Mouse (Mus musculus): ENCODE results near the gene Ctbp2. TPM values are rescaled to one million over a fixed set of nuclear protein-coding genes. Genes with fewer than 3 reads are reported as not detected.

Ctbp2 gene
- 1.1 TPM in 1 of 4 replicates, not detected in the others for total RNA-seq (2023)

DNA sequence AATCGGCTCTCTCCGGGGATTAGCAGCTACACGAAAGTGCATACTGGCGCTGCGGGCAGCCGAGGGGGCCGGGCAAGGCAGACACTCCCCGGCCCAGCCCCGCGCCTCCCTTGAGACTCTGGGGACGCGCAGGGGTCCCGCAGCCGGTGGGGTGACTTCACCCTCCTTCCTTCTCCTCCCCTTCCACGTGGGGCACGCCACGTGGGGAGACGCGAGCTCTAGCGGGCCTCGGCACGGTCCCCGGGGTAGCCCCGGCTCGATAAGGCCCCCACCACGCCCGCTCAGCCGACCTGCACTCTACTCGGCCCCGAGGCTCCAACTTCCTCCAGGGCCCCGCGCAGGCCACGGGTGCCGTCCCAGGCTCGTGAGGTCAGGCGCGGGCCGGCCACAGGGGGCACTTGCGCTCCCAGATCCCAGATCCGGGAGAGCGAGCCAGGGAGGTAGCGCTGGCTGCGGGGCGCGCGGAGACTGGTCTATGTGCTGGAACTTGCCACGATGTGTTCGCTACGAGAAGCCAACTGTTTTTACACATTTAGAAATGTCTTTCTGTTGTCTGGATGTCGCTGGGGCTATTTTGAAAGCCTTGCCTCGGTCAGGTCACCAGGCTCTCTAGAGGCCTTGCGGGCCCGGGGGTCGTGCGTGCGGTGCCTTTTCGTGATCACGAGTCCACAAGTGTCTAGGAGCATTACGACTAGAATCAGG is at the start of gene Ctbp2:
Gene Ctbp2 (minus strand): TSS at position 356 of the 702 bp plus-strand sequence.

DNA sequence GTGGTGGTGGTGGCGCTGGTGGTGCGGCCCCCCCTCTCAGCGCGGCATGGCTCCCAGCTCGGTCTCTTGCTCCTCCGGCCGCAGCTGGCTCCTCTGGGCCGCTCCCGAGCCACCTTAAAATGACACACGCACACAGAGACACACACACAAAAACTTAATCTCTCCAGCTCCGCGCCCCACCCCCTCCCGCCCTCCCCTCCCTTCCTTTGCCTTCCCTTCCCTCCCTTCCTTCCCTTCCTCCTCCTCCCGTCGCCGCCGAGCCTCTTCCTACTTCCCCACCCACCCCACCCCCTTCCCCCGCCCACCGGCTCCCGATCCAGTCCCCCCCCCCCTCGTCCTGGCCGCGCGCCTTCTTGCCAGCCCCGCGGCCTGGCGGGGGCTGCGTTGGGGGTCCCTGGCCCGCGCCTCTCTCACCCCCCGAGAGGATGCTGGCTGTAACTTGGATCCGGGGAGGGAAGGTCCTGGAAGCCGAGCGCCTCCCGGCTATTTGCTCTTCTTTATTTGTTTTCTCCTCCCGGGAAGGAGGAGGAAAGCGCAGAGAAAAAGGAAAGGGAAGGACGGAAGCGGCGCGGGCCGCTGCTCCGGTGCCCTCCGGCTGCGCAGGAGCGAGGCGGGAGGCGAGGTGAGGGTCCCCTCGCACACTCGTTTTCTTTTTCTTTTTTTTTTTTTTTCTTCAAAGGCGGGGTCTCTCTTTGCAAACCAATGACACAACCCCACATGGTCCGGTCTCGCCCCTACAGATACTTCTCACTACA is 733 bp downstream of the Ctbp2 start, which contains the start of gene Fgfr2:
Gene Fgfr2 (minus strand): TSS at position 107 of the 755 bp plus-strand sequence.

Other genes with a start within 250 kb of the Ctbp2 start
- gene Zranb1, start 193.2 kb downstream of the Ctbp2 start, total RNA-seq (2023) = 37.7 to 40.2 TPM (median 39.0 TPM) in 4 replicates
- not detected in 4 replicates for gene Fgfr2, start 1.0 kb downstream of the Ctbp2 start, total RNA-seq (2023)

Measured in B cell, adult 62 days (primary cell).